Mouse (Mus musculus): ENCODE data around the gene Gnpnat1.
"Not testable (repeated sequence)": the region's sequence is repeated elsewhere in the genome, so short reads cannot be mapped to it uniquely, and the experiment has no call there.

The Gnpnat1 gene

GRCm38 (mm10) chr14:45404813-45405212 is at the start of gene Gnpnat1:
Gene Gnpnat1, minus strand, starts transcription at chr14:45404913.
- DNase-seq (ENCODE audit: low spot score), result not testable (repeated sequence)

GRCm38 (mm10) chr14:45453538-45454233 is 49.0 kb upstream of the Gnpnat1 start:
- no peak for DNase-seq (ENCODE audit: low spot score)

DNA sequence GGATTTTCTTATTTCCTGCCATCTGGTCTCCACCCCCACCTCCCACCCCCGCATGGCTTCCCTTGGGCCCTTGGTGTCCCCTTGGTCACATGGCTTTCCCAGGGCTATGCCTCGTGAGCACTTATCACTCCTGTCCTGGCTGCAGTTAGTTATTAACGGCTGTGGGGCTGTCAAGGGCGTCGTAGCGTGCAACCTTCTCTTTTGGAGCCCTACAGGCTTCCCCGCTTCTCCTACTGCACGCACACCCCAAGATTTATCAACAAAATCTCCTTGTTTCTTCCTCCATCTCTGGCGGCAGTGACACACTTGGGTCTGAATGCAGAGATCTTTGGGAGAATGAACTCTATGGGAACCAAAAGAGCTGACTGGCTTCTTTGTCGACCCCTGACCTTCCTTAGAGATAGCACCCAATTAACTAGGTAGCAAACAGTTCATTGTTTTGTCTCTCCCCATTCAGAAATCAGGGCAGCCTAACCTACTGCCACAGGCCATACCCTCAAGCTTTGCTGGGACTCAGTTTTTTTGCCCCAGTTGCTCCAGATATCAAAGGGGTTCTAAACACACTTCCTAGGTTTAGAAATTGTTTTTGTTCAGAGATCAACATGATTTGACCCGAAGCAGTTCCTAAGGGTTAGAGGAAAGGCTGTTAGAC is 48.3 kb upstream of the Gnpnat1 start:
- no peak for DNase-seq (ENCODE audit: low spot score)

- no peak for DNase-seq (ENCODE audit: low spot score)
Measured at GRCm38 (mm10) chr14:45452148-45452547, 47.4 kb upstream of the Gnpnat1 start.

DNA sequence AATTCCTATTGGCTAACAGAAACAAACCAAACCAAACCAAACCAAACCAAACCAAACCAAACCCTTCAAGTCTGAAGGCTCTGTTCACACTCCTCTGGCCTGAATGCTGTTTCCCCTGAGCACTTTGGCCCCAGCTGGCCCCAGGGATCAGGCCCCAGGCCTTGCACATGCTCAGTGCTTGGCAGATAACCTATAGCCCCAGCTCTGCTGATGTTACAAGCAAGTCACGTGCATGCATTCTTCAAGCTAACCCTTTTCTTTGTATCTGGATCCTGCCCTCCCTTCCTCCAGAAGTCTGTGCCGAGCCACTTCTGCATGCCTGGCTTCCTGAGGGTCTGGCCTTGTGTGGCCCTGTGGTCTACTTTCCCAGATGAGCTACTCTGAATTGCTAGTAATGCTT is 46.4 kb upstream of the Gnpnat1 start:
- no peak for DNase-seq (ENCODE audit: low spot score)

DNA sequence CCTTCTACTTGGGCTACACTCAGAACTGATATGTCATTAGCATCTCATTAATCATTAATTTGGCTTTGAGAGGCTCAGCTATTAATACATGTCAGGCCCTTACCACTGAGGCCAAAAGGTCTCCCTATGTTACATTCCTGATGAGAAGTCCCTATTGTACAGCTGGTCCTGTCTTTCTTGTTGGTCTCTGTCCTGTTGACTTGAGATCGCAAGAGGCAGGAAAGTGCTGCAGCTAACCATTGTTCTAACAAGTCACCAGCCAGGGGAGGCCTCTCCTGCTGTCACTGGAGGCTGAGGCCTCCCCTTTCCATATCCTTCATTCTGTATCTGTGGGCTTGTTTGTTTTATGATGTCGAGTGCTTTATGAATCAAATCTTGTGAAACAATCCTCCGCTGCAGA is 42.1 kb upstream of the Gnpnat1 start:
- no peak for DNase-seq (ENCODE audit: low spot score)

DNA sequence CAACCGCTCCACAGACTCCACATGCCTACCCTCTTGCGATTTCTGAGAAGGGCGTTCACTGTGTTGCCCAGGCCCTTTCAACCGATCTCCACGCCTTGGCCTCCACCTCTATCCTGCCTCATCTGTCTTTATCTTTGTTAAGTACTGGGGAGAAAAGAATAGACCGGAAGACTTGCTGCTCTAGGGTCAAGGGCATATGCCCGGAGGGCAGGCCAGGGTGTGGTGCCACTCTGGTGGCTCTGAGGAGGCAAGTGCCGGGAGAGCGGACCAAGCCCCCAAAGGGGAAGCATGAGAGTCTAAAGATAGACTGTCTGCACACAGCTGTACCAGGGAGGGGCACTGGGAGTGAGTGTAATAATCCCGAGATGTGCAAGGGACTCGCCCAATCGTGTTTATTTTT is 40.7 kb upstream of the Gnpnat1 start:
- no peak for DNase-seq (ENCODE audit: low spot score)

- no peak for DNase-seq (ENCODE audit: low spot score)
Measured at GRCm38 (mm10) chr14:45444870-45445269, 40.2 kb upstream of the Gnpnat1 start.

DNA sequence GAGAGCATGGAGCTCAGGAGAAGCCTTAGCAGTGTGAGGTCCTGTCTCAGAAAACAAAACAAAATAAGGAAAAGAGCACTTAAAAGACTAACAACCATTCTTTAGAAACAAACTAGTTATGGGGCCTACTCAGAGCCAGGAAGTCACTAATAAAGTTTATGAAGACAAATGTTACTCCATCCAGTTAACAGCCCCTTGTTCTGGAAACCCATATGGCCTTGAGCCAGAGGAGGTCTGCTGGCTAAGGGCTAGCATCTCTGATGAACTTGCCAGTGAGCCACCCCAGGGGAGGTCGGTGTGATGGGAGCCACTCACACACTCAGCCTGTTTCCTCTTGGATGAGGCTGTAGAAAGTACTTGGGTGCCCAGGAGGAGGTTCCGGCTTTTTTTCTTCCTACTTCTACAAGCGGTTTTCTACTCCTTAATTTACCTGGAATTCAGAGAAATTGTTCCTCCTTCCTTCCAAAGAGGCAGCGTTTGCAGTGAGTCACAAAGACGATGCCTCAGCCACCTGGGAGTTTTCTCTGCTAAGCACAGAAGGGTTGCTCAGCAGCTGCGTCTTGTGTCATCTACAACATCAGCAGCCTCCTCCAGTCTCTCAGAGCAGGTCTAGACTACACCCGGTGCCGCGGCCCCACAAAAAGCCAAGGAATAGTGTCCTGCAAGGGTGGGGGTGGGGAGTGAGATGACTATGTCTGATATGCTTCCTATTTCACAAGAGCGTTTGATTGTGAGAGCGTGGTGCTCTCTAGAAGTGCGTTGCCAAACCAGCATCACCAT is 38.3 kb upstream of the Gnpnat1 start:
- DNase-seq (ENCODE audit: low spot score), result no peak

- no peak for DNase-seq (ENCODE audit: low spot score)
Measured at GRCm38 (mm10) chr14:45441291-45441690, 36.6 kb upstream of the Gnpnat1 start.

DNA sequence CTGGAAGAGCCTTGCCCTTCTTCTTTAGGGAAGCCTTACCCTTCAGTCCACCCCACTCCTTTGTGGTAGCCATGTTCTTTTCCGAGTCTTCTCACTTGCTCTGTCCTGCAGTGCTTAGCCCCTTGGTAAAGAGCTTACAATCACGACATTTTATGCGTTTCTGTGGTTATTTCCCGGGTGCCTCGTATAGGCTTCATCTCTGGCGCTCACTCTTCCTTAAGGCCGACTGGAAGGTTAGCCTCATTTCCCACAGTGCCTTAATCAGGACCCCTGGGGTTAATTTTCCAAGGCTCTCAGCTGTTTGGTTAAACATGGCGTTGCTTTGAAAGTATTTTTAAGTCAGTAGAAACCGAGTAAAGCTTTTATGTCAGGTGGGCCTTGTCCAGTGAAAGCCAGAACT is 34.7 kb upstream of the Gnpnat1 start:
- DNase-seq (ENCODE audit: low spot score), result no peak

GRCm38 (mm10) chr14:45438931-45439275 is 34.2 kb upstream of the Gnpnat1 start:
- DNase-seq (ENCODE audit: low spot score), result no peak

- DNase-seq (ENCODE audit: low spot score), result no peak
Measured at GRCm38 (mm10) chr14:45438250-45438930, 33.7 kb upstream of the Gnpnat1 start.

DNA sequence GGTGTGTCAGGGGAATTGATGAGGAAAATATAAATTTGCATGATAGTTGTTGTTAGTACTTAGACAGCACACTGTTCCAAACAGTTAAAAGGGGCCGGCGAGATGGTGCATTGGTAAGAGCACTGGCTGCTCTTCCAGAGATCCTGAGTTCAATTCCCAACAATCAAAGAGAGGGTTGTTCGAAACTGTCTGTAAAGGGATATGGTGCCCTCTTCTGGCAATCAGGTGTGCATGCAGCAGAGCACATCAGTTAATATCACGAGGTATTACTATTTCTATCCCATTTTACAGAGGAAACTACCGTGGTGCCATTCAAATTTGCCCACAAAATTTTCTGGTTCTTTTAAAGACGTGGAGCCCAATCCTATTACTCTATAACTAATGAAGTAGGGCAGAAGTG is 29.5 kb upstream of the Gnpnat1 start:
- no peak for DNase-seq (ENCODE audit: low spot score)

DNA sequence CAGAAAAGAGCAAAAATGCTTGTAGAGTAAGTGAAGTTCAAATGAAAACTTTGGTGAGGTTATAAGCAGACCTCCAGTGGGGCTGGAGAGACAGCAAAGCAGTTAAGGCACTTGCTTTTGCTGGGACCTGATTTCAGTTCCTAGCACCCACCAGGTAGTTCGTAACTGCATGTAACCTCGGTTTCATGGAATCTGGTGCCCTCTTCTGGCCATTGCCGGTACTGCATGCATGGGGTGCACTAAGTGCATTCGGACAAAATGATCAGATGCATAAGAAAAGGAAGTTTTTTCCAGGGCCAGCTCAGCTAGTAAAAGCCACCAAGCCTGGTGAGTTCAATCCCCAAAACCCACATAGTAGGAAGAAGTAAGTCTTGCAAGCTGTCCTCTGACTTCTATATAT is 27.3 kb upstream of the Gnpnat1 start:
- DNase-seq (ENCODE audit: low spot score), result no peak

- no peak for DNase-seq (ENCODE audit: low spot score)
Measured at GRCm38 (mm10) chr14:45430066-45430842, 25.5 kb upstream of the Gnpnat1 start.

DNA sequence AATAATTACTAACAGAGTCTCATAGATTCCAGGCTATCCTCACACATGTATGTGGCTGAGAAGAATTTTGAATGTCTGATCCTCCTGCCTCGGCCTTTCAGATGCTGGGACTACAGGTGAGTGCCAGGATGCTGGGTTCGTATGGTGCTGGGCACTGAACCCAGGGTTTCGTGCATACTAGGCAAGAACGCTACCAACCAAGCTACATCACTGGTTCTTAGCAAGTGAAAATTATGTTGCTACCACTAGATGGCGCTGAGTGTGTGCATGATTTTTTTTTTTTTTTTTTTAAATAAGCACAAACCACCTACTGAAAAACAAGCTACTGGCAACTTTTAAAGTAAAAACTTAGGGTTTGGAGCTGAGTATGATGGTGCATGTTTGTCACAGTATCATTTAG is 18.5 kb upstream of the Gnpnat1 start:
- DNase-seq (ENCODE audit: low spot score), result no peak

DNA sequence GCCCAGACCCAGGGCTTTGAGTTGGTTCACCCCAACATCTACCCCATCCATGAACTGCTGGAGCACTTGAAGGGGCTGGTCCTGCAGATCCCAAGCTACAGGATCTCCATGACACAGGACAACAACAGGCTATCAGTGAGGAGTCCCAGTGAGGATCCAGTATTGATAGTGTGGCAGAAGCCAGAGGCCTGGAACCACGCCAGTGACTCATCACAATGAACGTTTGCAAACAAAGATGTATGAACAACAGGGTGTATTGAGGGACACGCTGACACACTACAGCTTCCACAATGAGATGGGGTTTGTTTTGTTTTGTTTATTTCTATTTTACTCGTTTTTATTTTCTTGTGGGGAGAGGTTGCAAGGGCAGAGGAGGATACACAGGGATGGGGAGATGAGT is 17.7 kb upstream of the Gnpnat1 start:
- no peak for DNase-seq (ENCODE audit: low spot score)

GRCm38 (mm10) chr14:45419323-45419722 is 14.6 kb upstream of the Gnpnat1 start:
- DNase-seq (ENCODE audit: low spot score), result no peak

GRCm38 (mm10) chr14:45418553-45418952 is 13.8 kb upstream of the Gnpnat1 start:
- DNase-seq (ENCODE audit: low spot score), result no peak

DNA sequence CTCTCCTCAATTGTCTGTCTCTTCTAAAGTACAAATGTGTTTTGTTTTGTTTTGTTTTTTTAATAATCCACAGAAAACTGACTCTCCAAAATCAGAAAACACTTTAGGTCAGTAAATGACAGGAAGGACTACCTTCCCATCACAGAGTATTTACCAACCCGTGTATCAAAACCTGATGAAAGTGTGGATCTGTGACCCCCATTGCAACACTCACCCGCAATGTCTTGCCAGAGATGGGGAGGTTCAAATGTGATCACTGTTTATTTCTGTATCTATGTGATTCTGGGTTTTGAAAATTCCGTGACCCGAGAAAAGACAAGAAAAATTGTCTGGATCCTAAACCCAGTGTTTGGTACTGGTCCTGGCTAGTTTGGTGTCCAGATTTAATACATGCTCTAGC is 11.6 kb upstream of the Gnpnat1 start:
- no peak for DNase-seq (ENCODE audit: low spot score)

DNA sequence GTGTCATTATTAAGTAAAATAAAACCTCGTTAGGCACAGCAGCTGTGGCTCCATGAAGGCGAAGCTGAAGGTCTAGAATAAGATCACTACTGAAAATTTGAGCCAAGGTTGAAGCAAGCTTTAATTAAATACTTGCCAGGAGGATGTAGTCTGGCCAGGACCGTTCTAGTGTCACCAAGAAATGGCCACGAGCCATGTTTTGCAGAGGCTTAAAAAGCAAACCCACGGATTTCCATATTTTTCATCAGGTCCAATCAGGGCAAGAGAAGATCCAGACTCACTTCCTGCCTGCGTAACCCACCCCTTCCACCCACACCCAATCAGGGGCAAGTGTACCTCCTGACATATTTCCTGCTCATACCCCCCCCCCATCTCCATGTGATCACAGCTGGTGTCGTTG is 1.1 kb downstream of the Gnpnat1 start:
- DNase-seq (ENCODE audit: low spot score), result no peak
